Mouse (Mus musculus) T-helper 2 cell (primary cell): ENCODE results near the gene Ttpal.

Experiments
- in situ Hi-C: fragments of 300-600 bp; cut with MboI, MseI; formaldehyde crosslinking; loops from one replicate; pipeline ENCODE4 v1.15.1; 2025; ENCODE audit warnings: high pct_unique_total_duplicates

Gene Ttpal

DNA sequence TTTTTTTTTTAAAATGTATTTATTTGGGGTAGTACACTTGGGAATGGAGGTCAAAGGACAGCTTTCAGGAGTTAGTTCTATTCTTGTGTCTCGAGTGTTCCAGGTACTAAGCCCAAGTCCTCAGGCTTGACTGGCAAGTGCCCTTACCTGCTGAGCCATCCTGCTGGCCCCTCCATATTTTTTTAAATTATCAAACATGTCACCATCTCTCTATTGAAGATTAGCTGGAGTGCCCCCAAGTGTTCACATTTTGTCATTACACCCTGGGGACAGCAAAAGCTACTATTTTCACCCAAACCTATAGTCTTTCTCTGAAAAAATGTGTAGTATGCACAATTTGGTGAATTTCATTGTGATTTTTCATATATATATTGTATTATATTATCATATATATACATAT is 10.0 kb upstream of the Ttpal start:
- in situ Hi-C loops, result no loop called here

DNA sequence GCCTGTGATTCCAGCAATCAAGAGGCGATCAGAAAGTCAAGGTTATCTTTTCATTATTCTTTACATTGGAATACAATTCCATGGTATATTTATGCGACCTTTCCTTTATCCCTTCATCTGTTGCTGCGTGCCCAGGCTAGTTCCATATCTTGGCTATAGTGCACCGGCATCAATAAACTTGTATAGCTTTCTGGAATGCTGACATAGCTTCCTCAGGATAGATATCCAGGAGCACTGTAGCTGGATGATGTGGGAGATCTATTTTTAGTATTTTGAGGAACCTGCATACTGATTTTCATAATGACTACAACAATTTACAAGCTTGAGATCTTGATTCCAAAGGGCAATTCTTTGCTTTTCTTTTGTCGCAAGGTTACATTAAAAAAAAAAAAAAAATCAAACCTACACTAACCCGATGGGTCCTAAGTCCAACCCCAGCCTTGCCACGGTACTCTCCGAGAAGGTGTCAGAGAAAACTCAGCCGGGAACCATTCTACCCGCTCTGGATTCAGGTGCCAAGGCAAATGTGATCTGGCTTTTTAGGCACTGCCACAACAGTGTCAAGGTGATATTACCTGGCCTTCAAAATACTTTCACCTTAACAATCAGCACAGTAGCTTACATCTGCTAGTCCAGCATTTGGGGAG is 8.4 kb upstream of the Ttpal start:
- in situ Hi-C loops, result no loop called here

- in situ Hi-C loops, result no loop called here
Measured at GRCm38 (mm10) chr2:163595119-163595518, 7.0 kb upstream of the Ttpal start.

- in situ Hi-C loops, result no loop called here
Measured at GRCm38 (mm10) chr2:163596057-163596872, 5.8 kb upstream of the Ttpal start.

- in situ Hi-C loops, result no loop called here
Measured at GRCm38 (mm10) chr2:163596873-163597155, 5.3 kb upstream of the Ttpal start.

- in situ Hi-C loops, result no loop called here
Measured at GRCm38 (mm10) chr2:163597661-163598060, 4.5 kb upstream of the Ttpal start.

DNA sequence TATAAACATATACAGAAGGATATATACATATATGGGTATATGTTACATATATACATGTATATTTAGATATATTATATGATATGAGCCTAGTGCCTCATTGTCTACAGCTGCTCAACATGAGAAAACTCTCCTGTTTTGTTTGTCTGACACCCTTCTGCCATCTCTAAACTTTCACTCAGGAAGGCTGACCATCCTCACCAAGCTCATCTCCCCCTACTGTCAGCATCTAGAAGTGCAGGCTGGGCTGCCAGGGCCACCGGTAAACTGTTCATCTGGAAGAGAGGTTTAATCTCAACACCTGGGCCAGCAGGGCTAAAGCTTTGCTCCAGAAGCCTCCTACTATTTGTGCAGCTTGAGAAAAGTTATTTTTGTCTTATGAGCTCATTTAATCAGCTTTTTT is 2.9 kb upstream of the Ttpal start:
- in situ Hi-C loops, result no loop called here

DNA sequence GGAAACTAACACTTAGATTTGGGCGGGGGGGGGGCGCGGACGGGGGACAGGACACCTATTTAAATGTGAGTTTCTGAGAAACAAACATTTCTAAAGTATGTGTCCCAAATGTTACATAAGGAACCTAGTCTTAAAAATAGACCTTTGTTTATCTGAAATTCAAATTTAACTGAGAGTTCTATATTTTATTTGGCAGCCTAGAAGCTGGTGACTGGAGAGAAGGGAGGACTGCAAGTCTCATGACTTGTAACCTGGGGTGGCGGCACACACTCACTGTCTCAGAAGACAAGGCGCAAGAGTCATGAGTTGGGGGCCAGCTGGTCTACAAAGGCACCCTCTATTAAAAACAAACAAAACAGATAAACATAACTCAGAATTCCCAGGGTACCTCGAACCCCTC is 1.0 kb upstream of the Ttpal start:
- in situ Hi-C loops, result no loop called here

GRCm38 (mm10) chr2:163601712-163602100 is 408 bp upstream of the Ttpal start:
- in situ Hi-C loops, result no loop called here

- in situ Hi-C loops, result no loop called here
Measured at GRCm38 (mm10) chr2:163606161-163606560, 4.0 kb downstream of the Ttpal start.

DNA sequence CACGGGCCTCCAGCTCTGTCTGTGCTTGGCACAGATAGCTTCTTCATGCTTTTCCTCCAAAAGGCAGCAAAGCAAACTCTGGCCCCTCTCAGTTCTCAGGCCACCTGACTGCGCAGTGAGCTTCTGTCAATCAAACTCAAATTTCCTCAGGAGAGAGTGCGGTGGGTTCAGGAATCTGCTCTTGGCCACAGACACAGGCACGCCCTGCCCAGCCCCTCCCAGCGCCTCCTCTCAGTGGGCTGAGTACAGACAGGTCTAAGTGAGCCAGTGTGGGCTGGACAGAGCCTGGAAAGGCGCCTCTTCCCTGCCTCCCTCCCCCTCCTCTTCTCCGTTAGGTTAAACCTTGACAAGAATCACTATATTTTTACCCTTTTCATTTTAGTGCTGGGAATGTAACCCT is 5.9 kb downstream of the Ttpal start:
- in situ Hi-C loops, result no loop called here

DNA sequence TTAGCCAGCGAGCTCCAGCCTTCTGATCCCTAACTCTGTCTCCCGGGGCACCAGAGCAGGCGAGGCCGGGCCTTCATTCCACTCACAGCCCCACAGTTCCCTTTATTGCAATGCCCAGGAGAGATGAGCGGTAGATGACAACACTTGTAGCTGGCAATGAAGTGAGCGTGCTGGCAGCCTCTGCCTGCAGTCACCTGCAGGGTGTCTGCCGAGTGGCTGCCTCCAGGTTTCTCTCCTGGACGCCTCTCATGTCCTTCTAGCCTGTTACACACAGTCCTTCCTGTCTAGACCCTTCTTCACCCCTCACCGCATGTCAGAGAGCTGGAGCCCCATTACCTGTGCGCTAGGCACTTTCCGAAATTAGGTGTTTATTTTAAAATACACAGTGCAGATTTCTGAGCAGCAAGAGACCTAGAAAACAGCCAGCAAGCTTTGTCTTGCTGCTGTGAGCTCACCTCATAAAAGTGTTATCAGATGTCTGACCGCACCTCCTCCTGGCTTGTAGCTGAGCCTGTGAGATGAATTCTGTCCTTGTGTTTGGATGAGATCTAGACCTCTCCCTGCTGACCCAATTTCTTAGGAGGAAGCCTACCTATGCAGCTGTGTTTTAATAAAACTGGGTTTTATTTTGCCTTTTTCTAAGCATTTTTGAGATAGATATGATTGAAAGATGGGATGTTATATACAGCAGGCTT is 7.3 kb downstream of the Ttpal start:
- in situ Hi-C loops, result no loop called here

DNA sequence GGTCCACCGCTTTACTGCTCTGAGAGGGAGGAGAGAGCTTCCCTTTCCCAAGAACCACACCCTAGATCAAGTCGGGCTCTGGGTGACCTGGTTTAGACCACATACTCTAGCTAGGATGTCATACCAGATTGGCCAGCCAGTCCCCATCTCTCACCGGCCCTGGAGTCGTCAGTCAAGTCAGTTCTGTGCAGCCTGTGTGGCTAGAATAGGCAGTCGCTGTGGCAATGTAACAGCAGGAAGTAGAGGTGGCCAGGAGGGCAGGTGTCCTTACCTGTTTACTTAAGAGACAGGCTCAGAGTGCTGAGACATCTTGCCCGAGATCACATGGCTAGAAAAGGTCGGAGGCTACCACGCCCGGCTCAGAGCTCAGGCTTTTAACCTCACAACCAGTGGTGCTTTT is 9.1 kb downstream of the Ttpal start:
- in situ Hi-C loops, result no loop called here

DNA sequence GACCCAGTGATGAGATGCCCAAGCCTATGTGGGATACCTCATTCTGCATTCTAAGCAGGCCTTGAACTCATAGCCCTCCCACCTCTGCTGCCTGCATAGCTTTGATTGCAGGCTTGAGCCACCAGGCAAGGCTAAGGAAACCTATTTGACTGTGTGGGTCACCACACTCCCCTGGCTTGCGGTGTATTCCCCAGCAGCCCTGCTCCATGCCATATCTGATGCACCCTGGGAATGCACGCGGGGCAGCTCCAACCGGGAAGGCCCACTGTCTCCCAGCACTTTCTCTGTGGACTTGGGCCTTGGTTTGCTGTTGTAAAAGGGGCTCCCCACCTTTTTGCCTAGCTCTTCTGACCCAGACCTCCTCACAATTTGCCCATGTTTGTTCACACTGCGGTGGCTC is 11.1 kb downstream of the Ttpal start:
- in situ Hi-C loops, result no loop called here

- in situ Hi-C loops, result no loop called here
Measured at GRCm38 (mm10) chr2:163613990-163614389, 11.9 kb downstream of the Ttpal start.

- in situ Hi-C loops, result no loop called here
Measured at GRCm38 (mm10) chr2:163615401-163615800, 13.3 kb downstream of the Ttpal start.

GRCm38 (mm10) chr2:163615906-163616651 is 14.0 kb downstream of the Ttpal start:
- in situ Hi-C loops, result no loop called here

DNA sequence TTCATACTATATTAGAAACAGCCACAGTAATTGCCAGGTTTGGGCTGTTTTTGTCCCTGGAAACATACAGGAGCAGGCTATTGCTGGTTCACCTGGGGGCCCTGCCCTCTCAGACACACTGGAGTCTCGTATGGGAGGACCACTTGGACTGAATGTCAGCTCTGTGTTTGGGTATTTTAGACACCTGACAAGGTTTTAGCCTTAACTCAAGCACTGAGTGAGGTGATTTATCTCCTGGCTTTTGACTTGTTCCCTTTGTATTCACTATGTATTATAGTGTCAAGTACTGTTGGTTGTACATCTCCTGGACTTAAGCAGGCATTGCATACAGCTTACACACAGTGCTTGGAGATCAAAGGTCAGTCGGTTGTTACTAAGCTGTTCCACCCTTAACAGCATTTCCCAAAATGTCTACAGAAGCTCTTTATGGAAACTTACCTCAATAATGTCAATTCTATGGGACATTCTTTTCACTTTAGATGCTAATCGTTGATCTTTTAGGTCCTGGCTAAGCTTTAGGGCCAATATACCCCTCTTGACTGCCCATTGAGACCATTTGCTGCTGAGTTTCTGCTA is 14.6 kb downstream of the Ttpal start:
- in situ Hi-C loops, result no loop called here

GRCm38 (mm10) chr2:163617232-163617863 is 15.2 kb downstream of the Ttpal start:
- in situ Hi-C loops, result no loop called here

DNA sequence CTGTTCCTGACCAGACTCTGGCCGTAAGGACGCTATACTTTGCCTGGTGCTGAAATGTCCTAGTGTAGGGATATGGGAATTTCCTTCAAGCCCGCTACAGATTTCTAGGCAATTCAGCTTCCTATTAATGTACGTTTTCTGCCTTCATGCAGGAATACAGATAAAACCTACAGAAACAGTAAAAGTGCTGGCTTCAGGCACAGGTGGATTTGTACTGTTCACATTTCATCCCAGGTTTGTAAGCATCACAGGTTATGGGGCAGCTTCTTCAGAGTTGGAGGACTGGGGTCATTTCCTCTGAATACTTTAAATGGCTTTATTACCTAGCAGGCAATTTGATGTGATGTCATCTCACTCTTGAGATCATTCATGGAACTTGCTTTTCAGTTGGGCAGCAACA is 15.8 kb downstream of the Ttpal start:
- in situ Hi-C loops, result no loop called here

- in situ Hi-C loops, result no loop called here
Measured at GRCm38 (mm10) chr2:163620451-163620850, 18.3 kb downstream of the Ttpal start.
